Mouse (Mus musculus) cortical plate, adult 2 months (tissue): Measurements from ENCODE around the gene Zpr1. TPM values are rescaled to one million over a fixed set of nuclear protein-coding genes. Genes with fewer than 3 reads are reported as not detected.

Experiments used
- H3K27ac ChIP-seq: fragments of 200-500 bp; 2 replicates; pipeline ENCODE4 v1.5.1; 2012; ENCODE audit warnings: low read length, control low read depth, inconsistent platforms; ENCODE audit not compliant: insufficient read depth
- H3K4me1 ChIP-seq: fragments of 200-500 bp; 2 replicates; pipeline ENCODE4 v1.6.1; 2011; ENCODE audit warnings: low read length; ENCODE audit not compliant: control insufficient read depth, insufficient read depth
- H3K4me3 ChIP-seq: fragments of 200-500 bp; 2 replicates; pipeline ENCODE4 v1.5.1; 2011; ENCODE audit warnings: mild to moderate bottlenecking, low read length, control low read depth; ENCODE audit not compliant: insufficient read depth
- CTCF ChIP-seq: fragments of 200-500 bp; IDR thresholded peaks from 2 replicates; pipeline ENCODE4 v1.5.1; 2011; ENCODE audit warnings: mild to moderate bottlenecking, control low read depth, low read length; ENCODE audit not compliant: insufficient read depth; ENCODE audit errors: extremely low read depth
- POLR2A ChIP-seq: fragments of 200-500 bp; IDR thresholded peaks from 2 replicates; pipeline ENCODE4 v1.6.1; 2011; ENCODE audit warnings: mild to moderate bottlenecking, low read length, control low read depth; ENCODE audit not compliant: insufficient read depth; ENCODE audit errors: extremely low read depth
- polyA plus RNA-seq: library from polyadenylated mRNA; depleted of rRNA; stranded (reverse); fragments of >200 nt; gene quantifications from 2 replicates; pipeline ENCODE4 v1.2.3, GENCODE M21; 2012

Zpr1 gene
- polyA plus RNA-seq, 1 experiment = 42.2 TPM

DNA sequence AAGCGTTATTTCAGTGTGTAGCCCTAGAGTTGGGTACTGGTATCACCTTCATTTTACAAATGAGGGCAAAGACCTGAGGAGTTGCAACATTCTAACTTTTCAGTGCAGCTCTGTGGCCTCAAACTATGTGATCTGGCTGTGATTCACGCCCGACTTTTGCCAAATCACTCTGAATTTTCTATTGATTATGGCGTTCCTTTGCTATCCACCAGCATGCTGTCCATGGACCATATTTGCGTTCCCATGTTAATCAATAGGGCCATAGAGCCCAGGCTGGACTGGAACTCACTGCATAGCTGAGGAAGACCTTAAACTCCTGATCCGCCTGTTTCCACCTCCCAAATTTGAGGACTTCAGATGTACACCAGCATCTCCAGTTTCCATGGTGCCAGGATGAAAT is 13.8 kb upstream of the Zpr1 start:
- TF ChIP-seq POLR2A (no peak), CTCF (no peak)
- H3K4me1 ChIP-seq = no peaks in the 10 kb centered on the region
- H3K4me3 ChIP-seq = no peak overlapping the region

DNA sequence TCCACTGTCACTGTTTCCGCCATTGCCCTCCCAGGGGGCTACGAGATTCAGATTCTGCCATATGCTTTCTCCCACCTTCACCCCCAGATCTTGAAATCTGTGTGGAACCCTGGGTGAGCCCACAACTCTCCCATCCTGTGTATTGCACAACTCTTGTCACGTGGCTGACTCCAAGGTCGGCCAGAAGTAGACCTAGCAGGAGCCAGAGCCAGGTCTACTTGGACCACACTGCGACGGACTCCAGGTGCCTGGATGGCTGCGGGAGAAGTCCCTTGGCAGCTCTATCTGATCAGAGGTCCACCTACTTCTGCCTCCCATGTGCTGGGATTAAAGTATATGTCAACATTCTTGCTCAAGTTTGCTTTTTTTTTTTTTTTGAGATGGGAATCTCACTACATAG is 11.7 kb upstream of the Zpr1 start:
- no peak overlapping the region for H3K27ac ChIP-seq
- H3K4me3 ChIP-seq = no peak overlapping the region
- no peaks in the 10 kb centered on the region for H3K4me1 ChIP-seq
- TF ChIP-seq POLR2A (no peak), CTCF (no peak)

More for the DNA sequence above, 13.8 kb upstream of the Zpr1 start:
- H3K27ac ChIP-seq = no peak overlapping the region

DNA sequence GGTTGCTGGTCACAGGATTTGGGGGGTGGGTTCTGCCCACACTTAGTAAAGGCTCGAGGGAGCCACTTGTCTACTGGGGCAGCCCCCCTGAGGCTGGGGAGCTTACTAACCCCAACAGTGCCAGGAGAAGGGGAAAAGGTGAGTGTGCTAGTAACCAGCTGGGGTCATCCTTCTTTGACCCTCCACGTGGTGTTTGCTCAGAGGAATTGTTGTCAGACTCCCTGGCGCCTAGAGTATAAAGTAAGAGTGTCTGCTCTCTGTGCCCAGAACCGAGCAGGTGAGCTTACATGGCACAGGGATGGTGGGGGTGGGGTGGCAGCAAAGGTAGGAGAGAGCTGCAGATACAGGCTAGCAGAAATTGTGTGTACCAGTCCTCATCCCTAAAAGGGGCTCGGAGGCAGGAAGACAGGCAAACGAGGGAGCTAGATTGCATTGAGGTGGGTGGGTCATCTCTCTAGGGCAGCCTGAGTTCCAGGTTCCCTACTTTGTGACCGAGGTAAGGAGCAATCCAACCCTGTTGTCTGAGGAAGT is 4.5 kb upstream of the Zpr1 start, which contains the start of gene Apoa5:
Gene Apoa5 (plus strand): TSS at position 291 of the 531 bp plus-strand sequence.
- no peak within 1 kb of the TSS for H3K4me3 ChIP-seq
- TF ChIP-seq POLR2A = no peak
- no peak for TF ChIP-seq CTCF
- H3K4me1 ChIP-seq = no peaks in the 10 kb centered on the region
- no peak within 1 kb of the TSS for H3K27ac ChIP-seq

DNA sequence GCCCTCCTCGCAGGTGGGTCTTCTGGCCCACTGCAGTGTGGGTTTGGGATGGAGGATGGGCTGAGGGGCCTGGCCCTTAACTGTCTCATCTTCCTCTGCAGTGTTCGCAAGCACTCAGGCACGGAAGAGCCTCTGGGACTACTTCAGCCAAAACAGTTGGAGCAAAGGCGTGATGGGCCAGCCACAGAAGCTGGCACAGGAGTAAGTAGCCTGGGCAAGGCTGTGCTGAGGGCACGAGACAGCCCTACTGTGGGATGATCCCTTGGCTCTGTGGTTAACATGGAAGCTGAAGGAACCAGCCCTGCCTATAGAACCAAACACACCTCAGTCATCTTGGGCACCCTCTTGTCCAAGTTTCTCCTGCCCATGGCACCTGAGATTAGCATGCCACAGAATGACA is 3.7 kb upstream of the Zpr1 start:
- no peak for TF ChIP-seq POLR2A
- no peak for TF ChIP-seq CTCF

DNA sequence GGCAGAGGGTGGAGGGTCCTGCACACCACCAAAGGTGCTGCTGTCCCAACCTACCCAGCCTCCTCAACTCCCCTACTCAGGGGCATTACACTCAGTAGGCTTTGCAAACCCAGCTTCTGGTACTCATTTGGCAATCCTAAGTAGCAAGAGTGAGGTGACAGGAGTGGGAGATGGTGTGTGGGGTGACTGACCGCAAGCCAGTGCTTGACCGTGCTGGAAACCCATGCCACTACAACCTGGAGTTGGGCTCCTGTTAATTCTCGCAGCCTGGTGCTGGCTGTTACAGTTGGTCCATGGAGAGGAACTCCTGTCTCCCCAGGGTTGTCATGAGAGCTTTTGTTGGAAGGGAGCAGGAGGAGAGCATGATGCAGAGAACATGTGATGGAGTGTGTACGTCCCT is 2.1 kb upstream of the Zpr1 start:
- no peak overlapping the region for H3K27ac ChIP-seq
- TF ChIP-seq CTCF (no peak), POLR2A (no peak)
- H3K4me1 ChIP-seq = no peaks in the 10 kb centered on the region
- H3K4me3 ChIP-seq = no peak overlapping the region

More for the DNA sequence above, 3.7 kb upstream of the Zpr1 start:
- Histone ChIP-seq H3K4me1 (no peaks in the 10 kb centered on the region), H3K27ac (no peak overlapping the region), H3K4me3 (no peak overlapping the region)

DNA sequence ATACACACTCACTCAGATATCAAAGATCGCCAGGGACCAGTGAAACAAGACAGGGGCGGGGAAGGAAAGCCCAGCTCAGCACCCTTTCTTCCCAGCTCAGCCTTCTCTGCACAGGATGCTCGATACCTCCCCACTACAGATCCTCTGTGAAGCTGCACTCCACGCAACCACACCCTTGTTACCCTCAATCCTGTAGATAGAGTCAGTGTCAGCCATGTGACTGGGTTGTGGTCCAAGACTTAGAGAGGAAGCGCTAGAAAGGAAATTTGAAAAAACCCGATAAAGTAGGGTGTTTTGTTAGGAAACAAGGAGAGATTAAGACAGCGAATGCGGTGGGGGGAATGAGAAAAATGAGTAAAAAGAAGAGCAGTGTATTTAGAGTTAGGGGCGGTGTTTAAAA is 794 bp upstream of the Zpr1 start:
- Histone ChIP-seq H3K4me3 (no peak overlapping the region; the same call in 1 of the 2 replicates), H3K27ac (no peak overlapping the region), H3K4me1 (no peaks in the 10 kb centered on the region)
- no peak for TF ChIP-seq POLR2A
- no peak for TF ChIP-seq CTCF

DNA sequence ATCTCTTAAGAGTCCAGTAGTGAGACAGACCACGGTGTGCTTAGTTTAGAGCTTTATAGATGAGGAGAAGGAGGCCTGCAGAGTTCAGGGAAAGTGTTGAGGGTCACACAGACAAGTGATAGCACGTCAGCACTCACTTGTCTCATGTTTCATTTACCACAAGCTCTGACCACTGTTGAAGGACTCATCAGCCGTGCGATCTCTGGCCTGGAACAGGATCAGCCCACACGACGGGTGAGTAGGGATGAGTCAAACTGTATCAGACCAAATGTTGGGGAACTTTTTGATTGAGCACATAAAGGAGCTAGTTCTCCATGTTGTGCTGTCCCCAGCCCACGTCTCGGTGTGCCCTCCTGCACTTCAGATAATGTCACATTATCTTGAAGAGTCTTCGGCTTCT is 1.6 kb downstream of the Zpr1 start:
- Histone ChIP-seq H3K27ac (no peak overlapping the region), H3K4me1 (no peaks in the 10 kb centered on the region), H3K4me3 (no peak overlapping the region)
- TF ChIP-seq CTCF = no peak
- TF ChIP-seq POLR2A = no peak

DNA sequence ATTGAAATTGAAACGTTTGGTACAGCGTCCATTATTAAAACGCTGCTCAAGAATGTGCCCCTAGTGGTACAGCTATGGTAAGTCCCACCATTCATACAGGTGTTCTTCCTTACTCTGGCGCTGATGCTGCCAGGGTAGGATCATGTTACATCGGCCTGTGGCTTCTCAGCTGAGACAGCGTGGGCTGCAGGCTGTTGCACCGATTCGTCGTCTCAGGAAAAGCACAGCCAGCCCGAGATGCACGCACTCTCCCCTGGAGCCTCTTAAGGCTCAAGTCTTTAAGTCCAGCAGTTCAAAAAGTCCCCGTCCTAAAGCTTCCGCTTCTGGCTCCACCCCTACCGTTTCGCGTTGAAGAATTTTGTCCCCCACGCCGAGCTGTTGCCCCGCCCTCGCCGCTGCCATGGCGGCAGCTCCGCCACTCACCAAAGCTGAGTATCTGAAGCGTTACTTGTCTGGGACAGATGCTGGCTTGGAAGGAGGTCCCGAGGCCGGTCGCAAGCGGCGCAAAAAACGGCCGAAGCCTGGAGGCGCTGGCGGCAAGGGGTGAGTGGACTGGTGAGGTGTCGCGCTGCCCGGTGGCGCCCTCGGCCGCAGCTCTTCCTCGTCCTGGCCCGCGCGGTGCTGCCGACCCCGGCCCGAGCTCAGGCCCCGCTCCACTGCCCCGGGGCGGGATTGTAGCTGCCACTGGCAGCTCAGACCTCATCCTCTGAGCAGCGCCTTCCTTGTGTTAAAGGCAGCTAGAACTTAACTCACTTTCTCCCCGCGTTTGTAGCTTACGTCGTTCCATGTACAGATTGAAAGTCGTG is 10.0 kb downstream of the Zpr1 start, which contains the start of gene Bud13:
Gene Bud13 (plus strand): TSS at position 378 of the 806 bp plus-strand sequence.
- Histone ChIP-seq H3K27ac (no peak within 1 kb of the TSS), H3K4me1 (peaks cover 1% of the 10 kb centered on the region; the same call in 1 of the 2 replicates), H3K4me3 (peak within 1 kb of the TSS; percentile 74)
- TF ChIP-seq POLR2A (peak; percentile 80), CTCF (peak; percentile 38)

DNA sequence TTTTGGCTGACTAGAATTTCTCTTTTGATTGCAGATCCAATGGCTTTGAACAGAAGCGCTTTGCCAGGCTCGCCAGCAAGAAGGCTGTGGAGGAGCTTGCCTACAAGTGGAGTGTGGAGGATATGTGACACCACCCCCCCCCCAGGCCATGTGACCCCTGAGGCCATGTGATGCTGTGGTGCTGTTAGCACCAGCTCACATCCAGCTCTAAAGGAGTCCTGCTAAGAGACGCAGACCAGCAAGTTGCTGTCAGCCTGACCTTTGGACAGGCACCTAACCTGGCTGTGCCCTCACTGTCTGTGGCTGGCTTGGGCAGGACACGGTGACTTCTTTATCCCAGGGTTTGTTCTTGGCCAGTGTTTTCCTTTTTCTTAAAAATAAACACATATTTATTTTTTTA is 25.5 kb downstream of the Zpr1 start:
- Histone ChIP-seq H3K4me3 (no peak overlapping the region), H3K27ac (no peak overlapping the region), H3K4me1 (no peaks in the 10 kb centered on the region)
- TF ChIP-seq POLR2A = no peak
- no peak for TF ChIP-seq CTCF

DNA sequence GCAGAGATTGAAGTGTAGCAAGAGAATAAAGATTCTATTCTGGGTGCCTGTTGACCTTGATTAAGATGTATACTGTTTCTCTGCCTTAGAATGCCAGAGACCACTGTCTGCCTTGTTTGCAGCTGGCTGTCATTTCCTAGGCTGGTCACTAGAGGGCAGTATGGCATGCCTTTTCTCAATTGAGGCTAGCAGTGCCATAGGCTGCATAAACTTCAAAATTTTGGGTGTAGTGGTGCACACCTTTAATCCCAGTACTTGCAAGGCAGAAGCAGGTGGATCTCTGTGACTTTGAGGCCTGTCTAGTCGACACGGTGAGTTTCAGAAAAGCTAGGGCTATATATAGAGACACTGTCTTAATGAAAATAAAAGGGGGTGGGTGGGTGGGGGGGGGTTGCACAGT is 29.3 kb downstream of the Zpr1 start:
- Histone ChIP-seq H3K4me1 (no peaks in the 10 kb centered on the region), H3K27ac (no peak overlapping the region), H3K4me3 (no peak overlapping the region)
- TF ChIP-seq POLR2A (no peak), CTCF (peak; percentile 99)
